Mouse (Mus musculus) lung, adult 2 months (tissue): ENCODE data around the gene Rnf145. TPM values are rescaled to one million over a fixed set of nuclear protein-coding genes. Genes with fewer than 3 reads are reported as not detected.
A peak's percentile ranks its signal among the peaks of the same experiment; 100 is the strongest.

ENCODE experiments used
- DNase-seq: peaks from one replicate; pipeline ENCODE4 v3.0.0; 2022
- H3K4me1 ChIP-seq: fragments of 200-500 bp; 2 replicates; pipeline ENCODE4 v1.6.1; 2011; ENCODE audit warnings: low read length; ENCODE audit not compliant: control insufficient read depth, insufficient read depth
- H3K4me3 ChIP-seq: fragments of 200-500 bp; replicated peaks from 2 replicates; pipeline ENCODE3; 2011; ENCODE audit warnings: low read depth, mild to moderate bottlenecking, control low read depth, low read length; ENCODE audit errors: extremely low read depth
- CTCF ChIP-seq: fragments of 200-500 bp; IDR thresholded peaks from 2 replicates; pipeline ENCODE4 v1.5.1; 2011; ENCODE audit warnings: mild to moderate bottlenecking, low read length, control low read depth; ENCODE audit not compliant: insufficient read depth
- POLR2A ChIP-seq: fragments of 200-500 bp; IDR thresholded peaks from 2 replicates; pipeline ENCODE4 v1.6.1; 2011; ENCODE audit warnings: low read depth, mild to moderate bottlenecking, control low read depth, low read length, borderline replicate concordance; ENCODE audit errors: extremely low read depth
- WGBS: fragments of 180-500 bp; shearing (Covaris S2); methylation state at CpG from one replicate; pipeline ENCODE4 v1.1.7; 2018; 5-methylcytosine and 5-hydroxymethylcytosine counted together
- polyA plus RNA-seq: library from polyadenylated mRNA; depleted of rRNA; stranded (reverse); fragments of >200 nt; gene quantifications from 2 replicates; pipeline ENCODE4 v1.2.3, GENCODE M21; 2012; rRNA removed

Gene Rnf145
- 104 and 266 TPM in 2 replicates for polyA plus RNA-seq

GRCm38 (mm10) chr11:44518281-44519095, at the start of gene Rnf145:
TSS of gene Rnf145 (plus strand) at chr11:44518964.
- DNase-seq = peak; percentile 79
- TF ChIP-seq POLR2A (peak; percentile 45; the same call in 1 of the 2 replicates), CTCF (no peak)
- WGBS = 1% methylated on average over 70 of the region's 70 CpGs
- Histone ChIP-seq H3K4me1 (0 out of 2 replicates have a peak, but pooled peaks cover 2% of the 10 kb centered on the region), H3K4me3 (peak within 1 kb of the TSS; percentile 80)

DNA sequence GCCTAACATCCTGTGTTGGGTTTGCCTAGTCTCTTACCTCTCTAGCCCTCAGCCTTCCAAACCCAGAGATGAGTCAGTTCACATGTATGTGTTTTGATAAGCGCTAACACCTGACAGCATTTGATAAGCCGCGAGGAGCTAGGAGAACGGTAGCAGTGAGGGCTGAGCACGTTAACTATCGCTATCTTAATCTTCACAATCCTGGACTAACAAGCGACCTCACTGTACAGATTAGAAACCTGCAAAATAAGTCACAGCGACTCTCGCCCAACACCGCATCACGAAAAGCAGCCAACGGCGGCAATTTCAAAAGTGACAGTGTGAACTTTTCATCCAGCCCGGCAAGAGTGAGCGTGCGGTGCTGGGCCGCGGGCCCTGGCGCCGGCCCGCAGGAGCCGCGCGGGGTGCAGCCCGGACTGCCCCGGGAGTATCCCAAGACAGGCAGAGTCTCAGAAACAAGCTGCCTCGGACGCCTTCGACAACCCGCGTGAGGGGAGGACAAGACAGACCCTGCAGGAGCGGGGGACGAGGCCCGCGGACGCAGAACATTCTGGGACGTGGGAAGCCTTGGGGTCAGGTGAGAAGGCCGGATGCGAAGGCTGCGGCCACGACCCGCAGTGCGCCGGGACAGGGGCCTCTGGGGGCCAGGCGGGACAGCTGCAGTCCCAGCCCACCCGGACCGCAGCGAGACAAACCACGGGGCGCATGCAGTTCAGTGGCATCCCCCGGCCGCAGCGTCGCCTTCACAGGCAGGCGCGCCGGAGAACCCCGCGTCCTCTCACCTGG, 48.9 kb upstream of the Rnf145 start:
- TF ChIP-seq CTCF (no peak), POLR2A (no peak)
- 1% methylated on average over 59 of the region's 59 CpGs for WGBS
- DNase-seq = no peak
- Histone ChIP-seq H3K4me1 (peaks cover 8% of the 10 kb centered on the region), H3K4me3 (peak overlapping the region; percentile 89)

DNA sequence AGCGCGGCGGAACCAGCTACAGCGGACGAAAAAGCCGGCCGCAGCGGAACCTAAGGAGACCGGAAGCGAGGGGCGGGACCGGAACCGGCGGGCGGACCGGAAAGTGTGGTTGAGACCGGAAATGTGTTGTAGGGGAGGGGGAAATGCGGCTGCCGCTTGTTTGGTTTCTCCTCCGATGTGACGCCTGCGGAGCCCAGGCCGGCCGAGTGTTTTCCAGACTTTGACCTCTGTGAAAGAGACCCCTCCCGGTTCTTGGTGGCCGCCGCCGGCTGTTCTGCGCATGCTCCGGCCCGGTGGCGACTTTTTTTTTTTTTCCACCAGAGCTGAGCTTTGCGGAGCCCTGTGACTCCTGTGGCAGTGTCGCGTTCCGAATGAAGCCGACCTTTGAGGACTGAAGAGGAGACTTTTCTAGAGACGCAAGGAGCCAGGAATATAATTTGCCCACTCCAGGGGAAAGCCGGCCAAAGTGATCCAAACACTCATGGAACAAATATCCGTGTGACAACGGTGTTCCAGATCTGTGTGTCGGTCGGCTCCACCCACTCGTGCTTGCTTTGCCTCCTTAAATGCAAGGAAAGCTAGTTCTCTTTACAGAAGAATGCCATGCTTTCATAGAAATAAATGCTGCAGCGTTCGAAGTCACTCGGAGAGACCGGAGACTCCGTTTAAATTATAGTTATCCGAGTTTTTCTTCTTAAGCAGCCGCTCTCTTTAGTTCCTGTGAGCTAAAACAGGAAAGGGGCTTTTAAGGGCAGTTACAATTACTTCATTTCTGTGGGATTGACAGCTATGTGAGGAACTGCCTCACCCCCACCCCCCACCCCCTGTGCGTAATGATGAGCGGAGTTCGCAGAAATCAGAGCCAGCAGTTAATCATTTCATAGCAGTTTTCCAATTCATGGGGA, 48.1 kb upstream of the Rnf145 start, which contains the start of gene Ublcp1:
Gene Ublcp1 (minus strand): TSS at position 67 of the 905 bp plus-strand sequence.
- Histone ChIP-seq H3K4me3 (peak within 1 kb of the TSS; percentile 89), H3K4me1 (peaks cover 8% of the 10 kb centered on the region)
- TF ChIP-seq POLR2A (peak; percentile 84; the same call in 1 of the 2 replicates), CTCF (no peak)
- peak; percentile 94 for DNase-seq
- under 1% methylated on average over 54 of the region's 54 CpGs for WGBS

GRCm38 (mm10) chr11:44471337-44471995, 47.3 kb upstream of the Rnf145 start:
- DNase-seq = peak; percentile 14
- Histone ChIP-seq H3K4me3 (peak overlapping the region; percentile 44), H3K4me1 (peaks cover 8% of the 10 kb centered on the region)
- 7% methylated on average over 4 of the region's 4 CpGs for WGBS
- no peak for TF ChIP-seq POLR2A

- DNase-seq = no peak
- WGBS = 64% methylated on average over 3 of the region's 3 CpGs
- no peak for TF ChIP-seq POLR2A
- TF ChIP-seq CTCF = no peak
- peaks cover 4% of the 10 kb centered on the region; the same call in 1 of the 2 replicates for H3K4me1 ChIP-seq
- H3K4me3 ChIP-seq = no peak overlapping the region
Measured at GRCm38 (mm10) chr11:44475467-44475866, 43.3 kb upstream of the Rnf145 start.

DNA sequence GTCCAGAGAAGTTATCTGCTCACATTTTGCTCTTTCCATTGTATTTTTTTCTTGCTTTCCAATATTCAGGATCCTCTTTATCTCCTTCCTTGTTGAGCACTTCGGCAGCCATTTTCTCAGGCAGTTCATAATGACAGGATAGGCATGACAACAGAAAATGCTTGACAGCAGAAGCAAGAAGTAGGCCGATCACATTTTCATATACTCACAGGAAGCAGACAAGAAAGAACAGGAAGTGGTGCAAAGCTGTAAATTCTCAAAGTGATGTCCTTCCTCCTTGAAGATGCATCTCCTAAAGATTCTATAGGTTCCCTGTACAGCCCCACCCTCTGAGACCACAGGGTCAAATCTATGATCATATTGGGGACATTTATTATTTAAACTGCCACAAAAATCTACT, 42.3 kb upstream of the Rnf145 start:
- no peak for DNase-seq
- WGBS = 57% methylated on average over 2 of the region's 2 CpGs
- TF ChIP-seq CTCF = no peak
- peaks cover 4% of the 10 kb centered on the region; the same call in 1 of the 2 replicates for H3K4me1 ChIP-seq
- H3K4me3 ChIP-seq = no peak overlapping the region

GRCm38 (mm10) chr11:44478382-44478781, 40.4 kb upstream of the Rnf145 start:
- Histone ChIP-seq H3K4me3 (no peak overlapping the region), H3K4me1 (no peaks in the 10 kb centered on the region)
- TF ChIP-seq CTCF = no peak
- TF ChIP-seq POLR2A = no peak
- DNase-seq = no peak
- 81% methylated on average over 4 of the region's 4 CpGs for WGBS

- Histone ChIP-seq H3K4me1 (no peaks in the 10 kb centered on the region), H3K4me3 (no peak overlapping the region)
- DNase-seq = no peak
- TF ChIP-seq CTCF = no peak
- no peak for TF ChIP-seq POLR2A
- WGBS = 80% methylated on average over 6 of the region's 6 CpGs
Measured at GRCm38 (mm10) chr11:44480246-44480645, 38.5 kb upstream of the Rnf145 start.
